Mouse (Mus musculus) cerebellum, postnatal 4 days (tissue): Measurements from ENCODE around the gene Marveld3.

Source experiments
- DNase-seq, 2 experiments: peaks; one replicate each; pipeline ENCODE4 v3.0.0; 2022; ENCODE audit warnings: low spot score in 2 of 2, mixed read lengths in 1 of 2

Marveld3 gene

GRCm38 (mm10) chr8:109964106-109964505 lies 2.1 kb upstream of the Marveld3 start:
- no peak for DNase-seq

GRCm38 (mm10) chr8:109963421-109963820 lies 1.4 kb upstream of the Marveld3 start:
- DNase-seq, result no peak

- DNase-seq, result no peak
Measured at GRCm38 (mm10) chr8:109962896-109963295, 893 bp upstream of the Marveld3 start.

- no peak for DNase-seq
Measured at GRCm38 (mm10) chr8:109959112-109959511, 2.9 kb downstream of the Marveld3 start.

GRCm38 (mm10) chr8:109958036-109958655 lies 3.9 kb downstream of the Marveld3 start:
- DNase-seq, result no peak

GRCm38 (mm10) chr8:109957167-109958028 lies 4.6 kb downstream of the Marveld3 start:
- DNase-seq, result no peak

- no peak for DNase-seq
Measured at GRCm38 (mm10) chr8:109954486-109954948, 7.5 kb downstream of the Marveld3 start.

GRCm38 (mm10) chr8:109952171-109952570 lies 9.8 kb downstream of the Marveld3 start:
- no peak for DNase-seq

- no peak for DNase-seq
Measured at GRCm38 (mm10) chr8:109948285-109948564, 13.8 kb downstream of the Marveld3 start.

GRCm38 (mm10) chr8:109947447-109948284 lies 14.3 kb downstream of the Marveld3 start:
- peak in 1 of 2 experiments; percentile 55 for DNase-seq

GRCm38 (mm10) chr8:109946272-109946671 lies 15.7 kb downstream of the Marveld3 start:
- DNase-seq, result no peak

- DNase-seq, result no peak
Measured at GRCm38 (mm10) chr8:109945694-109946093, 16.3 kb downstream of the Marveld3 start.

- no peak for DNase-seq
Measured at GRCm38 (mm10) chr8:109945153-109945632, 16.8 kb downstream of the Marveld3 start.

- peak in 1 of 2 experiments; percentile 28 for DNase-seq
Measured at GRCm38 (mm10) chr8:109941606-109942360, 20.2 kb downstream of the Marveld3 start.

GRCm38 (mm10) chr8:109920406-109921390 lies 41.3 kb downstream of the Marveld3 start:
- peak in 1 of 2 experiments; percentile 36 for DNase-seq

- peak in 1 of 2 experiments; percentile 16 for DNase-seq
Measured at GRCm38 (mm10) chr8:109917277-109917676, 44.7 kb downstream of the Marveld3 start.

GRCm38 (mm10) chr8:109907376-109907775 lies 54.6 kb downstream of the Marveld3 start:
- no peak for DNase-seq

GRCm38 (mm10) chr8:109906907-109907306 lies 55.1 kb downstream of the Marveld3 start:
- DNase-seq, result no peak

GRCm38 (mm10) chr8:109904928-109905668 lies 56.9 kb downstream of the Marveld3 start:
- no peak for DNase-seq
